Mouse (Mus musculus) kidney, postnatal 0 days (tissue): Measurements from ENCODE around the gene 1700025G04Rik. TPM values are rescaled to one million over a fixed set of nuclear protein-coding genes. Genes with fewer than 3 reads are reported as not detected.

Experiments used
- ATAC-seq: fragments of 200-750 bp; cut with Nextera tagmentation; replicated peaks from 2 replicates; pipeline ENCODE4 v1.8.0; 2017; ENCODE audit warnings: low read depth, moderate number of reproducible peaks, moderate TSS enrichment, moderate library complexity; ENCODE audit not compliant: low FRiP score
- DNase-seq: peaks from one replicate; pipeline ENCODE4 v3.0.0-alpha.2; 2016; ENCODE audit warnings: low spot score
- H3K27ac ChIP-seq: fragments of 300-500 bp; sonication (generic); 2 replicates; pipeline ENCODE4 v1.5.1; 2014; ENCODE audit warnings: mild to moderate bottlenecking
- H3K27me3 ChIP-seq: fragments of 300-500 bp; sonication (generic); 2 replicates; pipeline ENCODE4 v1.6.1; 2014; ENCODE audit warnings: low read length, mixed read lengths; ENCODE audit not compliant: insufficient read depth
- H3K36me3 ChIP-seq: fragments of 300-500 bp; sonication (generic); 2 replicates; pipeline ENCODE4 v1.6.1; 2014; ENCODE audit warnings: low read length, mixed read lengths; ENCODE audit not compliant: insufficient read depth
- H3K4me1 ChIP-seq: fragments of 300-500 bp; sonication (generic); replicated peaks from 2 replicates; pipeline ENCODE4 v1.6.1; 2014; ENCODE audit warnings: antibody characterized with exemption, low read length, mixed read lengths; ENCODE audit not compliant: insufficient read depth
- H3K4me2 ChIP-seq: fragments of 300-500 bp; sonication (generic); 2 replicates; pipeline ENCODE4 v1.6.1; 2014; ENCODE audit warnings: mild to moderate bottlenecking, low read length, moderate library complexity, mixed read lengths
- H3K4me3 ChIP-seq: fragments of 300-500 bp; sonication (generic); replicated peaks from 2 replicates; pipeline ENCODE4 v1.5.1; 2014; ENCODE audit warnings: low read depth, low read length
- H3K9ac ChIP-seq: fragments of 300-500 bp; sonication (generic); 2 replicates; pipeline ENCODE4 v1.6.1; 2014; ENCODE audit warnings: low read depth, low read length
- H3K9me3 ChIP-seq: fragments of 300-500 bp; sonication (generic); replicated peaks from 2 replicates; pipeline ENCODE4 v1.6.1; 2016; ENCODE audit warnings: low read length, inconsistent platforms, mixed read lengths
- CTCF ChIP-seq: IDR thresholded peaks from 2 replicates; pipeline ENCODE4 v1.5.1; 2016; ENCODE audit warnings: antibody characterized with exemption, low read depth, mild to moderate bottlenecking, moderate library complexity
- WGBS: fragments of 180-500 bp; shearing (Covaris S2); extraction: QIAGEN DNeasy Blood & Tissue Kit; methylation state at CpG from one replicate; pipeline ENCODE4 v1.1.7; 2014; 5-methylcytosine and 5-hydroxymethylcytosine counted together
- polyA plus RNA-seq: library from polyadenylated mRNA; unstranded; fragments of >200 nt; fragmentation: Nextera tagmentation; extraction: Ambion mirVana; gene quantifications from 2 replicates; pipeline ENCODE4 v1.2.1, GENCODE M21; 2015

1700025G04Rik gene
- polyA plus RNA-seq, 1 experiment from 2014 or later: 15.5 TPM

DNA sequence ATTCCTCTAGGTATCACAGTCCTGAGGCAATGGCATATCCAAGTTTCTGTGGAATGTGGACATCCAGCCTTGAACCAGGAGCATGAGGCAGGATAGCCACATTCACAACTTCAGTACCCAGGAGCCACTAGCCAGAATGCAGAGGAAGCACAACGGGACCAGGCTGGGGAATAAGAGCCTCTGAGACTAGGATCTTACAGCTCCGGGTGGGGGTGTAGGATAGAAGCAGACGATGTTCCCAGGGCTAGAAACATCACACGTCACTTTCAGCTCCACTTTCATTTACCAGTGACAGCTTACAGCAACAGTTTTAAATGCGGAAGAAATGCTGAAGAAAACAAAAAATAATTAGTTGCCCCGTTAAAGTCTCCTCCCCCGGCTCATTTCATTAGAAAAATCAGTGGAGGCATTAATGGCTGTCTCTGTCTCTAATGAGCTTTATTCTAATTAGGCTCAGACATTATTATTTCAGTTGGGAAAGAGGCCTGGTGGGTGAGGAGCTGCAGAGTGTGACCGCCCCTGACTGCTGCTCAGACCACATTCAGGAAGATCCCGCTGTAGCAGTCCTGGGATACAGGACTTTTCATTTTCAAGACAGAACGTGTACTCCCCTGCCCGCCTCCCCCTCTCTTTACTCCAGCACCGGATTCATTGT is 189.1 kb downstream of the 1700025G04Rik start:
- H3K27me3 ChIP-seq: no peaks in the 10 kb centered on the region
- WGBS: 45% methylated on average over 12 of the region's 12 CpGs
- DNase-seq (peak; percentile 18), ATAC-seq (no peak)
- H3K9me3 ChIP-seq: no peaks in the 10 kb centered on the region
- H3K4me2 ChIP-seq: no peak overlapping the region
- H3K4me1 ChIP-seq: no peaks in the 10 kb centered on the region
- no peak overlapping the region for H3K4me3 ChIP-seq
- TF ChIP-seq CTCF: no peak
- no peaks in the 10 kb centered on the region for H3K36me3 ChIP-seq
- no peak overlapping the region for H3K9ac ChIP-seq
- H3K27ac ChIP-seq: no peak overlapping the region

DNA sequence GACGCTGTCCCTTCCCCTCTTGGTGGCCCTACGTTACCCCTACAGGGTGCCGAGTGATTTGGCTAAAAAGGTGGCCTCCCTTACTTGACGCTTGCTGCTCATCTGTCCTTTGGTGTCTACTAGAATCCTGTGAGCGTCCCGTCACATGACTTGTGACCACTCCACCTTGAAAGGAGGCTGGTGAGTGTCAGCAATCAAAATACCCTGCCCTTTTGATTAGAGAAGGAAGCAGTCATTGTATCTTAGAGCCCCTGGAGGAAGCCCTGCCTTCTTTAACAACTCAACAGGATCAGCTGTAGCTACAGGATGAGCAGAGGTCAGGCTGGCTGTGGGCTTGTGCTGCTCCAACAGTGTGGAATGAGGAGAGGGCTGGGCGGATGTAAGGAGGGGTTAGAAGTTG is 190.0 kb downstream of the 1700025G04Rik start:
- no peak overlapping the region for H3K4me3 ChIP-seq
- ATAC-seq: no peak
- no peak overlapping the region for H3K9ac ChIP-seq
- no peaks in the 10 kb centered on the region for H3K36me3 ChIP-seq
- no peak for TF ChIP-seq CTCF
- H3K27ac ChIP-seq: no peak overlapping the region
- DNase-seq: no peak
- no peaks in the 10 kb centered on the region for H3K9me3 ChIP-seq
- H3K4me2 ChIP-seq: no peak overlapping the region
- no peaks in the 10 kb centered on the region for H3K4me1 ChIP-seq
- WGBS: 71% methylated on average over 7 of the region's 7 CpGs
- H3K27me3 ChIP-seq: no peaks in the 10 kb centered on the region

DNA sequence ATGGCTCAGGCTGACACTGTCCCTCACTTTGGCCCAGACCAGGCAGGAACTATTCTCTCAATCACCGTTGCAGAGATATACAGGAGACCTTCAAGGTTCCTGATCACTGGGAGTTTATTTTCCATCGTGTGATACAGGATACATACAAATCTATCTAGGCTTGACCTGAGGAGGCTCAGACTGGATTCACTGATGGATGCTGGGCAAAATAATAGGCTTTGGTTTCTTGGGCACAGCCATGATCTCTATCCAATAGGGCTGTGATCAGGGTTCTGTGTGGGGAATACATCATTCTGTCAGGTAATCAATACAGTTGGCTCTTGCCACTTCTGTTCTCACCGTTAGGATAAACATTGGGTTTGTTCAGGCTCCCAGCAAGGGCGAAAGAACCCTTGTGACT is 194.5 kb downstream of the 1700025G04Rik start:
- Histone ChIP-seq H3K9me3 (no peaks in the 10 kb centered on the region), H3K36me3 (no peaks in the 10 kb centered on the region), H3K27ac (no peak overlapping the region), H3K4me3 (no peak overlapping the region), H3K27me3 (no peaks in the 10 kb centered on the region), H3K4me1 (peaks cover 5% of the 10 kb centered on the region; the same call in 1 of the 2 replicates), H3K4me2 (no peak overlapping the region), H3K9ac (no peak overlapping the region)
- DNase-seq (no peak), ATAC-seq (no peak)
- no peak for TF ChIP-seq CTCF
- WGBS: 78% methylated on average over 4 of the region's 4 CpGs

DNA sequence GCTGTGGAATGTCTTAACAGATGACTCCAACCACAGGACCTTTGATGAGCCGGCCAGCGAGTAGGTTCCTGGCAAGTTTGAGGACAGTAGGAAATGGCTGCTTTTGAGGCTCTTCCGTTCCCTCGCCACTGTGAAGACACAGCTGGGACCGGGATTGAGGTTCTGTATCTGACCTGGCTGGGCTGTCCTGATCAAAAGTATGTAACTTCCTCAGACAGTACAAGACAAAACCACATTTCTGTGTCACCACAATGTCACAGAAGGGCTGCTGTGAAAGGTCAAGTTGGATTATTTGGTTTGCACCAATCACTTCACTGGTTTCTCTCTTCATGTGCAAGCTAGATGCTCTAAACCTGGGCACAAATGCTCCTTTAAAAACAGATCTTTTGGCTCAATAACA is 195.9 kb downstream of the 1700025G04Rik start:
- ATAC-seq: no peak
- WGBS: 72% methylated on average over 5 of the region's 5 CpGs
- Histone ChIP-seq H3K27ac (no peak overlapping the region), H3K9me3 (no peaks in the 10 kb centered on the region), H3K4me1 (peaks cover 9% of the 10 kb centered on the region; the same call in 1 of the 2 replicates), H3K36me3 (no peaks in the 10 kb centered on the region), H3K27me3 (no peaks in the 10 kb centered on the region), H3K9ac (no peak overlapping the region), H3K4me2 (no peak overlapping the region), H3K4me3 (no peak overlapping the region)
- DNase-seq: no peak
- TF ChIP-seq CTCF: no peak

DNA sequence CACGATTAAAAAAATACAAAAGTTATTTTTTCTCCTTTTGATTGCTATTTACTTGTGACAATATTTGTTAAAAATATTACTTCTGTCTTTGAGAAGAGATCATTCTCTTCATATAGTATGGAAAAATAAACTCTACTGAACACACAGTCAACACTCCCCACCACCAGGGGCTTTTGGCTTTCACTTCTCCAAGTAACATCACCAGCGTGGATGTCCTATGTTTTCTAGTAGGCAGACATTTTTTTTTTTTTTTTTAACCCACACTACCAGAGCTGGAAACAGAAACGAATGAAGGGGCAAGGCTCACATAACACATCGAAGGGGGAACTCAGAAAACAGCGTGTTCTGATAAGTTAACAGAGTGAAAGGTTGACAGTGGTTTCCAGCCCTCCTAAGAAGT is 197.9 kb downstream of the 1700025G04Rik start:
- DNase-seq (no peak), ATAC-seq (no peak)
- TF ChIP-seq CTCF: no peak
- WGBS: 84% methylated on average over 5 of the region's 5 CpGs
- H3K4me1 ChIP-seq: peaks cover 9% of the 10 kb centered on the region; the same call in 1 of the 2 replicates
- no peak overlapping the region for H3K4me2 ChIP-seq
- H3K9me3 ChIP-seq: no peaks in the 10 kb centered on the region
- no peaks in the 10 kb centered on the region for H3K27me3 ChIP-seq
- H3K9ac ChIP-seq: no peak overlapping the region
- H3K27ac ChIP-seq: no peak overlapping the region
- H3K4me3 ChIP-seq: no peak overlapping the region
- no peaks in the 10 kb centered on the region for H3K36me3 ChIP-seq

DNA sequence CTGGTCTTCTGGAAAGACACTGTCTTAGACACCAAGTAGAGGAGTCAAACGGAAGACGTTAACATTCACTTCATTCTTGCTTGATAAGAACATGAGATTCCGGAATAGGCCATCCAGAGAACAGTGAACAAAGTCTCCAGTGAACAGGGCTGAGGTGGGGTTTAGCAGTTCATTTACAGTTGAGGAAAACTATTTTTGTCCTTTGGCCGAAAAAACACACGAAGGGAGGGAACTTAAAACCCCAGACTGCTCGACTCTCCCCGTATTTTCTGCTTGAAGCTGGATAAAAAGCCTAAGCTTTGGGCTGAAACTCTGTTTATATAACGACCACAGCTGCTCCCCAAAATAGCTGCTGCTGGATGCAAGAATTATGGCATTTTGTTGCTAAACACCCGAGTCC is 198.7 kb downstream of the 1700025G04Rik start:
- Histone ChIP-seq H3K4me3 (no peak overlapping the region), H3K4me2 (no peak overlapping the region), H3K4me1 (peaks cover 9% of the 10 kb centered on the region; the same call in 1 of the 2 replicates), H3K9me3 (no peaks in the 10 kb centered on the region), H3K36me3 (no peaks in the 10 kb centered on the region), H3K9ac (no peak overlapping the region), H3K27me3 (no peaks in the 10 kb centered on the region), H3K27ac (peak overlapping the region; percentile 48; the same call in 1 of the 2 replicates)
- peak; percentile 72 for DNase-seq
- WGBS: 58% methylated on average over 9 of the region's 9 CpGs
- TF ChIP-seq CTCF: no peak
- ATAC-seq: no peak
